Mouse (Mus musculus): ENCODE measurements around the gene Ccnt1. TPM values are rescaled to one million over a fixed set of nuclear protein-coding genes. Genes with fewer than 3 reads are reported as not detected.

Ccnt1 gene
- polyA plus RNA-seq, 1 experiment from 2014 or later, result 56.3 TPM

- Histone ChIP-seq H3K9me3 (no peaks in the 10 kb centered on the region), H3K4me3 (no peak overlapping the region), H3K4me1 (no peaks in the 10 kb centered on the region), H3K9ac (no peak overlapping the region), H3K36me3 (no peaks in the 10 kb centered on the region), H3K27me3 (no peaks in the 10 kb centered on the region), H3K4me2 (no peak overlapping the region), H3K27ac (no peak overlapping the region)
- 70% methylated on average over 17 of the region's 17 CpGs for WGBS
- no peak for ATAC-seq (ENCODE audit: borderline replicate concordance, extremely low read depth, low FRiP score, low TSS enrichment)
Observed at GRCm38 (mm10) chr15:98497631-98498030, 73.1 kb downstream of the Ccnt1 start.

GRCm38 (mm10) chr15:98492102-98492501, 78.6 kb downstream of the Ccnt1 start, which contains the start of gene Olfr279:
Gene Olfr279 (plus strand): TSS chr15:98492402.
- WGBS, result 55% methylated on average over 4 of the region's 4 CpGs
- H3K4me2 ChIP-seq, result no peak within 1 kb of the TSS
- H3K4me1 ChIP-seq, result no peaks in the 10 kb centered on the region
- no peaks in the 10 kb centered on the region for H3K36me3 ChIP-seq
- H3K27me3 ChIP-seq, result no peaks in the 10 kb centered on the region
- H3K9ac ChIP-seq, result no peak within 1 kb of the TSS
- no peak within 1 kb of the TSS for H3K4me3 ChIP-seq
- no peak for ATAC-seq (ENCODE audit: borderline replicate concordance, extremely low read depth, low FRiP score, low TSS enrichment)
- no peak within 1 kb of the TSS for H3K27ac ChIP-seq
- no peaks in the 10 kb centered on the region for H3K9me3 ChIP-seq

- H3K4me3 ChIP-seq, result no peak overlapping the region
Observed at GRCm38 (mm10) chr15:98491332-98491731, 79.4 kb downstream of the Ccnt1 start.

More at GRCm38 (mm10) chr15:98491332-98491731, 79.4 kb downstream of the Ccnt1 start:
- no peaks in the 10 kb centered on the region for H3K9me3 ChIP-seq
- no peak overlapping the region for H3K4me2 ChIP-seq
- ATAC-seq (ENCODE audit: borderline replicate concordance, extremely low read depth, low FRiP score, low TSS enrichment), result no peak
- H3K27me3 ChIP-seq, result no peaks in the 10 kb centered on the region
- 41% methylated on average over 2 of the region's 2 CpGs for WGBS
- H3K9ac ChIP-seq, result no peak overlapping the region
- H3K36me3 ChIP-seq, result no peaks in the 10 kb centered on the region
- H3K27ac ChIP-seq, result no peak overlapping the region
- H3K4me1 ChIP-seq, result no peaks in the 10 kb centered on the region

Small RNAs within 50 kb of the gene (microRNA-seq; reads per million reads assigned to microRNA genes)
- gene Mir1291, result not detected

Other genes starting within 250 kb of the Ccnt1 start
- gene Olfr284, start 229.9 kb downstream of the Ccnt1 start, polyA plus RNA-seq (2015; fragmentation: Nextera tagmentation; extraction: Ambion mirVana), result not detected in 2 replicates
- not detected in 2 replicates for gene Olfr283, start 190.0 kb downstream of the Ccnt1 start, polyA plus RNA-seq (2015; fragmentation: Nextera tagmentation; extraction: Ambion mirVana)
- not detected in 2 replicates for gene Olfr282, start 139.7 kb downstream of the Ccnt1 start, polyA plus RNA-seq (2015; fragmentation: Nextera tagmentation; extraction: Ambion mirVana)
- not detected in 2 replicates for gene Olfr281, start 118.3 kb downstream of the Ccnt1 start, polyA plus RNA-seq (2015; fragmentation: Nextera tagmentation; extraction: Ambion mirVana)
- not detected in 2 replicates for gene OR5BS1P, start 101.0 kb downstream of the Ccnt1 start, polyA plus RNA-seq (2015; fragmentation: Nextera tagmentation; extraction: Ambion mirVana)
- 0.21 and 0.40 TPM in 2 replicates for gene Lalba, start 88.2 kb downstream of the Ccnt1 start, polyA plus RNA-seq (2015; fragmentation: Nextera tagmentation; extraction: Ambion mirVana)
- not detected in 2 replicates for gene Olfr279, start 78.5 kb downstream of the Ccnt1 start, polyA plus RNA-seq (2015; fragmentation: Nextera tagmentation; extraction: Ambion mirVana)
- 112 TPM in 2 replicates for gene Kansl2, start 36.7 kb downstream of the Ccnt1 start, polyA plus RNA-seq (2015; fragmentation: Nextera tagmentation; extraction: Ambion mirVana)
- gene 4930415O20Rik, start 81 bp upstream of the Ccnt1 start, polyA plus RNA-seq (2015; fragmentation: Nextera tagmentation; extraction: Ambion mirVana), result not detected in 2 replicates
- 22.4 and 23.2 TPM in 2 replicates for gene Adcy6, start 39.2 kb upstream of the Ccnt1 start, polyA plus RNA-seq (2015; fragmentation: Nextera tagmentation; extraction: Ambion mirVana)
- 26.7 and 27.2 TPM in 2 replicates for gene Cacnb3, start 59.9 kb upstream of the Ccnt1 start, polyA plus RNA-seq (2015; fragmentation: Nextera tagmentation; extraction: Ambion mirVana)
- gene Ddx23, start 92.0 kb upstream of the Ccnt1 start, polyA plus RNA-seq (2015; fragmentation: Nextera tagmentation; extraction: Ambion mirVana), result 22.5 and 22.9 TPM in 2 replicates
- 0.63 and 0.92 TPM in 2 replicates for gene Rnd1, start 106.5 kb upstream of the Ccnt1 start, polyA plus RNA-seq (2015; fragmentation: Nextera tagmentation; extraction: Ambion mirVana)
- gene Ccdc65, start 137.3 kb upstream of the Ccnt1 start, polyA plus RNA-seq (2015; fragmentation: Nextera tagmentation; extraction: Ambion mirVana), result 2.1 and 2.8 TPM in 2 replicates
- 30.0 and 32.6 TPM in 2 replicates for gene Fkbp11, start 157.3 kb upstream of the Ccnt1 start, polyA plus RNA-seq (2015; fragmentation: Nextera tagmentation; extraction: Ambion mirVana)
- 45.7 and 45.8 TPM in 2 replicates for gene Arf3, start 192.3 kb upstream of the Ccnt1 start, polyA plus RNA-seq (2015; fragmentation: Nextera tagmentation; extraction: Ambion mirVana)
- gene Wnt10b, start 207.2 kb upstream of the Ccnt1 start, polyA plus RNA-seq (2015; fragmentation: Nextera tagmentation; extraction: Ambion mirVana), result 0.10 TPM in 1 of 2 replicates, not detected in the other
- gene Wnt1, start 218.9 kb upstream of the Ccnt1 start, polyA plus RNA-seq (2015; fragmentation: Nextera tagmentation; extraction: Ambion mirVana), result not detected in 2 replicates
- gene Ddn, start 238.6 kb upstream of the Ccnt1 start, polyA plus RNA-seq (2015; fragmentation: Nextera tagmentation; extraction: Ambion mirVana), result 0.04 TPM in 1 of 2 replicates, not detected in the other